ENCODE assay signal across 8 mouse cellular contexts in the genomic region with DNA sequence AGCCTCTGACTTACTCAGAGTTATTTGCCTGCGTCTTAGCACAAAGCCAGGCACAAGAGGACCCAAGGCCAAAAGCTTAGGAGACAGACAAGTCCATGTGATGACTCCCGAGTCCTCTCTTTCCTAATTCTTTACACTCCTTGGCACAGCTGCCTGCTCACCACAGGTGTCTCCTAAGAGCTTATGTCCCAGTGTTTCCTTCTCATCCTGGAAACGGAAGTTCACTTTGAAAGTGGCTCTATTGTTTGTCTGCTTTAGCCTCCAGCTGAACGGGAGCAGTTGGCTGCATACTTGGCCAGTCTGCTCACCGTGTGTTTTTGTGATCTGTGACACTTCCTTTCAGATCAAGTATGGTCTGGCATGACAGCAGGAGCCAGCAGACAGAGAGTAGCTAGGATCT. TPM values are rescaled to one million over a fixed set of nuclear protein-coding genes. Genes with fewer than 3 reads are reported as not detected.
DNase-seq lines count a peak whose midpoint lies in the region; ATAC-seq and TF ChIP-seq lines count a peak whose summit lies in the region.

No protein-coding gene starts in this region.

- DNase-seq in cerebellum, adult 11-12 months = peak; percentile 16
- DNase-seq in cerebellum, adult 11 months = no peak
- DNase-seq in lung, postnatal 0 days (ENCODE audit: low spot score) = no peak
- no peak for DNase-seq in lung, postnatal 25 days (ENCODE audit: low spot score)
- peak; percentile 24 for DNase-seq in heart, postnatal 4 days
- no peak for DNase-seq in left cerebral cortex, adult 11 months (ENCODE audit: low spot score)
- no peak for DNase-seq in layer of hippocampus, postnatal 10 days (ENCODE audit: low spot score in 2 of 2)

- no peak for TF ChIP-seq CTCF in lung, postnatal 0 days (IDR thresholded peaks at IDR 0.05)

- ATAC-seq in lung, postnatal 0 days = 0 out of 2 replicates have a peak, but pooled peaks have one; percentile 11
- ATAC-seq in stomach, embryonic 15.5 days (ENCODE audit: insufficient read depth, low FRiP score, low read depth) = no peak

- no peaks in the 10 kb centered on the region for H3K36me3 ChIP-seq in lung, postnatal 0 days (ENCODE audit: insufficient read depth, low read length)
- H3K36me3 ChIP-seq in stomach, embryonic 15.5 days = no peaks in the 10 kb centered on the region

- no peak overlapping the region for H3K4me3 ChIP-seq in lung, postnatal 0 days (ENCODE audit: low read depth, low read length)
- H3K4me3 ChIP-seq in stomach, embryonic 15.5 days (replicated peaks) = no peak overlapping the region

- H3K4me2 ChIP-seq in lung, postnatal 0 days (replicated peaks; ENCODE audit: low read depth, low read length) = no peak overlapping the region
- no peak overlapping the region for H3K4me2 ChIP-seq in stomach, embryonic 15.5 days

- H3K27ac ChIP-seq in lung, postnatal 0 days (ENCODE audit: low read length) = peak overlapping the region; percentile 16; the same call in 1 of the 2 replicates
- H3K27ac ChIP-seq in stomach, embryonic 15.5 days = 0 out of 2 replicates have a peak overlapping the region, but pooled peaks have one; percentile 14

- no peaks in the 10 kb centered on the region for H3K27me3 ChIP-seq in lung, postnatal 0 days (replicated peaks; ENCODE audit: insufficient read depth, low read length)
- no peaks in the 10 kb centered on the region for H3K27me3 ChIP-seq in stomach, embryonic 15.5 days (replicated peaks)

- H3K9me3 ChIP-seq in lung, postnatal 0 days (ENCODE audit: low read length) = no peaks in the 10 kb centered on the region
- H3K9me3 ChIP-seq in stomach, embryonic 15.5 days = no peaks in the 10 kb centered on the region

- peaks cover 8% of the 10 kb centered on the region; the same call in 1 of the 2 replicates for H3K4me1 ChIP-seq in lung, postnatal 0 days (ENCODE audit: insufficient read depth, low read depth, low read length)
- peaks cover 5% of the 10 kb centered on the region for H3K4me1 ChIP-seq in stomach, embryonic 15.5 days

- no peak for TF ChIP-seq EP300 in lung, postnatal 0 days (IDR thresholded peaks at IDR 0.05)

- no peak overlapping the region for H3K9ac ChIP-seq in lung, postnatal 0 days (replicated peaks; ENCODE audit: low read depth)
- H3K9ac ChIP-seq in stomach, embryonic 15.5 days = no peak overlapping the region

- 14% methylated on average over 5 of the region's 5 CpGs for WGBS in lung, postnatal 0 days
- WGBS in stomach, embryonic 15.5 days = 23% methylated on average over 5 of the region's 5 CpGs

RNA-seq across cellular contexts. Expression of a gene that starts 41.3 kb away (rescaled TPM):
- 4.8 and 7.8 TPM in 2 replicates for polyA plus RNA-seq in lung, postnatal 0 days (2015; fragmentation: Nextera tagmentation; extraction: Ambion mirVana)
- total RNA-seq in heart, postnatal 4 days (2021) = 10 to 100 TPM; 17.1 to 18.2 TPM
- 3.3 and 4.4 TPM in 2 replicates for polyA plus RNA-seq in stomach, embryonic 15.5 days (2015; fragmentation: Nextera tagmentation; extraction: Ambion mirVana)
- total RNA-seq in layer of hippocampus, postnatal 10 days (2021) = 1 to 10 TPM; 1.6 to 1.7 TPM

RNA-seq across cellular contexts. Expression of a gene that starts 54.0 kb away (rescaled TPM):
- 23.3 and 25.7 TPM in 2 replicates for polyA plus RNA-seq in lung, postnatal 0 days (2015; fragmentation: Nextera tagmentation; extraction: Ambion mirVana)
- 10 to 100 TPM; 68.4 to 70.1 TPM for total RNA-seq in heart, postnatal 4 days (2021)
- polyA plus RNA-seq in stomach, embryonic 15.5 days (2015; fragmentation: Nextera tagmentation; extraction: Ambion mirVana) = 29.2 and 32.6 TPM in 2 replicates
- 10 to 100 TPM; 82.9 to 86.0 TPM for total RNA-seq in layer of hippocampus, postnatal 10 days (2021)

Comparison
In these comparisons a context has a peak if more than half of its experiments do, and no peak if none do; other contexts are left out.
1. DNase-seq: peak in cerebellum, adult 11-12 months (single experiment) and heart, postnatal 4 days (single experiment); none in cerebellum, adult 11 months (single experiment), lung, postnatal 0 days (single experiment), lung, postnatal 25 days (single experiment), left cerebral cortex, adult 11 months (single experiment) and layer of hippocampus, postnatal 10 days (0 of 2).
2. RNA of a gene that starts 41.3 kb away (total RNA-seq): 17.1 to 18.2 TPM in heart, postnatal 4 days; 1.6 to 1.7 TPM in layer of hippocampus, postnatal 10 days; every median in the first group is over 4 times any median in the second.